ENCODE assay signal across 10 mouse cellular contexts in the genomic region with DNA sequence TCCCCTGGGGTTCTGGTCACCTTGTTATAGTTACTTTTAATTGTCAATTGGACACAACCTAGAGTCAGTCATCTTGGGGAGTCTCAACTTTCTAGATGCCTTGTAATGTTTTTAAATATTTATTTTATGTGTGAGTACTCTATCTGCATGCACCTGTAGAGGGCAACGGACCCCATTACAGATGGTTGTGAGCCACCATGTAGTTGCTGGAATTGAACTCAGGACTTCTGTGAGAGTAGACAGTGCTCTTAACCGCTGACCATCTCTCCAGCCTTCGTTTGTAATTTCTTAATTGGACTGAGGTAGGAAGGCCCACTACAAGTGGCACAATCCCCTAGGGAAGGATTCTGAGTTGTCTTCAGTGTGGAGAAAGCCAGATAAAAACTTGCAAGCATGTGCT. TPM values are rescaled to one million over a fixed set of nuclear protein-coding genes. Genes with fewer than 3 reads are reported as not detected.
DNase-seq lines count a peak whose midpoint lies in the region; ATAC-seq and TF ChIP-seq lines count a peak whose summit lies in the region.
"Had no signal": no experiment of that assay in that cellular context is flagged by ENCODE, and none has a peak within 500 bp of the region (broad histone marks: within the 10 kb centered on the region; RNA-seq: fewer than 3 reads in every experiment).

No protein-coding gene starts in this region.

- WGBS in heart, embryonic 16.5 days = 75% methylated on average over 3 of the region's 3 CpGs
- WGBS in hindbrain, embryonic 11.5 days = 78% methylated on average over 3 of the region's 3 CpGs
- WGBS in midbrain, embryonic 10.5 days = 84% methylated on average over 3 of the region's 3 CpGs

- peaks cover 7% of the 10 kb centered on the region for H3K4me1 ChIP-seq in heart, embryonic 16.5 days (ENCODE audit: control insufficient read depth, insufficient read depth, low read length)
- H3K4me1 ChIP-seq in MEL (ENCODE audit: control insufficient read depth in 1 of 2, insufficient read depth in 2 of 2, low read length in 2 of 2) = peaks cover 0 to 6% of the 10 kb centered on the region in 2 experiments; a peak in 2 of 4 replicates
- 0 out of 2 replicates have a peak, but pooled peaks cover 2% of the 10 kb centered on the region for H3K4me1 ChIP-seq in hindbrain, embryonic 11.5 days (replicated peaks; ENCODE audit: control insufficient read depth, insufficient read depth, low read length)
- peaks cover 14% of the 10 kb centered on the region for H3K4me1 ChIP-seq in midbrain, embryonic 10.5 days

- ATAC-seq in heart, embryonic 16.5 days (replicated peaks; ENCODE audit: extremely low read depth, insufficient read depth, low FRiP score) = no peak
- no peak for ATAC-seq in hindbrain, embryonic 11.5 days (ENCODE audit: low FRiP score)
- ATAC-seq in frontal cortex, adult (ENCODE audit: low TSS enrichment) = no peak

- peaks cover 2% of the 10 kb centered on the region; the same call in 1 of the 2 replicates for H3K36me3 ChIP-seq in heart, embryonic 16.5 days (ENCODE audit: control insufficient read depth, insufficient read depth)
- peaks cover 0 to 4% of the 10 kb centered on the region in 2 experiments; a peak in 2 of 4 replicates for H3K36me3 ChIP-seq in MEL (ENCODE audit: control insufficient read depth in 1 of 2, insufficient read depth in 2 of 2, low read length in 2 of 2)
- H3K36me3 ChIP-seq in hindbrain, embryonic 11.5 days (ENCODE audit: control insufficient read depth, insufficient read depth, low read length) = no peaks in the 10 kb centered on the region
- H3K36me3 ChIP-seq in midbrain, embryonic 10.5 days = peaks cover 20% of the 10 kb centered on the region

- H3K9me3 ChIP-seq in heart, embryonic 16.5 days (replicated peaks; ENCODE audit: control insufficient read depth, low read length) = no peaks in the 10 kb centered on the region
- no peaks in the 10 kb centered on the region for H3K9me3 ChIP-seq in MEL (replicated peaks; ENCODE audit: insufficient read depth, low read length)
- H3K9me3 ChIP-seq in hindbrain, embryonic 11.5 days (ENCODE audit: control insufficient read depth, low read length) = no peaks in the 10 kb centered on the region
- H3K9me3 ChIP-seq in midbrain, embryonic 10.5 days (replicated peaks) = no peaks in the 10 kb centered on the region

- DNase-seq in heart, adult 18-20 months = no peak
- DNase-seq in MEL (ENCODE audit: low read depth, low spot score) = no peak
- DNase-seq in hindbrain, embryonic 11.5 days (ENCODE audit: low spot score) = no peak
- DNase-seq in midbrain, embryonic 10.5 days (ENCODE audit: low spot score) = no peak
- DNase-seq in cerebellum, postnatal 10 days = no peak
- DNase-seq in adrenal gland, adult 8-10 months = no peak
- DNase-seq: lung, postnatal 14 days; thymus, postnatal 25 days had no signal

- H3K4me3 ChIP-seq in heart, embryonic 16.5 days (ENCODE audit: low read length) = peak overlapping the region; percentile 94
- peak overlapping the region; percentile 68 to 78 for H3K4me3 ChIP-seq in MEL (ENCODE audit: control insufficient read depth in 1 of 2, insufficient read depth in 1 of 2, low read depth in 2 of 2, low read length in 2 of 2)
- peak overlapping the region; percentile 74 for H3K4me3 ChIP-seq in hindbrain, embryonic 11.5 days (ENCODE audit: low read depth, low read length)
- peak overlapping the region; percentile 69 for H3K4me3 ChIP-seq in midbrain, embryonic 10.5 days

- peak overlapping the region; percentile 82 for H3K9ac ChIP-seq in heart, embryonic 16.5 days (ENCODE audit: low read length)
- H3K9ac ChIP-seq in MEL (ENCODE audit: control insufficient read depth, low read depth, low read length, poor library complexity, severe bottlenecking) = peak overlapping the region; percentile 86
- H3K9ac ChIP-seq in hindbrain, embryonic 11.5 days (ENCODE audit: low read depth, low read length) = no peak overlapping the region

- TF ChIP-seq EP300 in MEL (IDR thresholded peaks at IDR 0.05; ENCODE audit: low read depth in 1 of 2, low read length in 2 of 2) = no peak

- H3K4me2 ChIP-seq in heart, embryonic 16.5 days (ENCODE audit: low read depth, low read length) = peak overlapping the region; percentile 97
- peak overlapping the region; percentile 88 for H3K4me2 ChIP-seq in hindbrain, embryonic 11.5 days (replicated peaks; ENCODE audit: low read depth, low read length)

- peaks cover 1% of the 10 kb centered on the region; the same call in 1 of the 2 replicates for H3K79me2 ChIP-seq in MEL (ENCODE audit: control insufficient read depth, insufficient read depth, low read length, poor library complexity)

- no peak overlapping the region for H3K27ac ChIP-seq in heart, embryonic 16.5 days (ENCODE audit: low read length)
- peak overlapping the region; percentile 61 for H3K27ac ChIP-seq in MEL (ENCODE audit: control insufficient read depth, low read depth, low read length)
- no peak overlapping the region for H3K27ac ChIP-seq in hindbrain, embryonic 11.5 days (ENCODE audit: low read depth, low read length)
- peak overlapping the region; percentile 93 for H3K27ac ChIP-seq in midbrain, embryonic 10.5 days (replicated peaks)

- H3K27me3 ChIP-seq in heart, embryonic 16.5 days (ENCODE audit: control insufficient read depth, insufficient read depth, low read length) = no peaks in the 10 kb centered on the region
- peaks cover 0 to 2% of the 10 kb centered on the region in 2 experiments; a peak in 1 of 4 replicates for H3K27me3 ChIP-seq in MEL (ENCODE audit: control insufficient read depth in 1 of 2, insufficient read depth in 2 of 2, low read length in 2 of 2)
- no peaks in the 10 kb centered on the region for H3K27me3 ChIP-seq in hindbrain, embryonic 11.5 days (ENCODE audit: control insufficient read depth, insufficient read depth, low read length)
- H3K27me3 ChIP-seq in midbrain, embryonic 10.5 days (ENCODE audit: low read depth, poor library complexity, severe bottlenecking) = no peaks in the 10 kb centered on the region; the same call in 1 of the 2 replicates

- TF ChIP-seq CTCF in MEL (IDR thresholded peaks at IDR 0.05 in 2 of 3, conservative IDR thresholded peaks at IDR 0.05 in 1 of 3; ENCODE audit: control insufficient read depth in 1 of 3, insufficient read depth in 1 of 3, low read depth in 2 of 3, low read length in 3 of 3, poor library complexity in 1 of 3, severe bottlenecking in 1 of 3) = peak in 1 of 3 experiments; percentile 12; a peak in 1 of 6 replicates

- TF ChIP-seq POLR2A in MEL (IDR thresholded peaks at IDR 0.05; ENCODE audit: control insufficient read depth in 1 of 2, insufficient read depth in 1 of 2, low read depth in 1 of 2, low read length in 2 of 2, poor library complexity in 1 of 2) = no peak

- TF ChIP-seq RAD21 in MEL (IDR thresholded peaks at IDR 0.05; ENCODE audit: low read depth, low read length) = no peak

RNA-seq across cellular contexts. Expression of a gene that starts 1.2 kb away (rescaled TPM):
- polyA plus RNA-seq in heart, embryonic 16.5 days (2015; fragmentation: Nextera tagmentation; extraction: Ambion mirVana) = 50.8 and 57.2 TPM in 2 replicates
- total RNA-seq in heart, adult 18-20 months (2021) = under 1 TPM; 0.42 to 0.46 TPM
- 23.5 and 23.7 TPM in 2 replicates for total RNA-seq in MEL (2012; rRNA removed)
- 10 to 100 TPM in 1 of 2 experiments, not detected in 1; 56.3 TPM for polyA plus RNA-seq in MEL (2012; ENCODE audit: insufficient read depth in 1 of 2, insufficient read length in 2 of 2, low read depth in 1 of 2, low replicate concordance in 2 of 2, missing spikeins in 1 of 2)
- 76.2 and 78.1 TPM in 2 replicates for polyA plus RNA-seq in hindbrain, embryonic 11.5 days (2014; fragmentation: Nextera tagmentation; extraction: Ambion mirVana)
- polyA plus RNA-seq in midbrain, embryonic 10.5 days (2016; fragmentation: Nextera tagmentation; extraction: Ambion mirVana) = 94.9 and 102 TPM in 2 replicates
- total RNA-seq in adrenal gland, adult 8-10 months (2022) = 1 to 10 TPM in 3 of 4 experiments, under 1 TPM in 1; 0.87 to 3.8 (median 1.8) TPM

RNA-seq across cellular contexts. Expression of a gene that starts 8.9 kb away (rescaled TPM):
- polyA plus RNA-seq in heart, embryonic 16.5 days (2015; fragmentation: Nextera tagmentation; extraction: Ambion mirVana) = not detected in 2 replicates
- total RNA-seq in heart, adult 18-20 months (2021) = not detected
- not detected in 2 replicates for total RNA-seq in MEL (2012; rRNA removed)
- not detected for polyA plus RNA-seq in MEL (2012; ENCODE audit: insufficient read depth in 1 of 2, insufficient read length in 2 of 2, low read depth in 1 of 2, low replicate concordance in 2 of 2, missing spikeins in 1 of 2)
- polyA plus RNA-seq in hindbrain, embryonic 11.5 days (2014; fragmentation: Nextera tagmentation; extraction: Ambion mirVana) = 0.86 and 1.6 TPM in 2 replicates
- 0.15 and 0.36 TPM in 2 replicates for polyA plus RNA-seq in midbrain, embryonic 10.5 days (2016; fragmentation: Nextera tagmentation; extraction: Ambion mirVana)
- total RNA-seq in adrenal gland, adult 8-10 months (2022) = under 1 TPM; 0.35 to 0.62 (median 0.39) TPM

RNA-seq across cellular contexts. Expression of a gene that starts 19.1 kb away (rescaled TPM):
- polyA plus RNA-seq in heart, embryonic 16.5 days (2015; fragmentation: Nextera tagmentation; extraction: Ambion mirVana) = 0.18 TPM in 1 of 2 replicates, not detected in the other
- total RNA-seq in heart, adult 18-20 months (2021) = 1 to 10 TPM in 1 of 2 experiments, under 1 TPM in 1; 0.35 to 2.2 TPM
- 1.5 TPM in 2 replicates for total RNA-seq in MEL (2012; rRNA removed)
- polyA plus RNA-seq in MEL (2012; ENCODE audit: insufficient read depth in 1 of 2, insufficient read length in 2 of 2, low read depth in 1 of 2, low replicate concordance in 2 of 2, missing spikeins in 1 of 2) = under 1 TPM in 1 of 2 experiments, not detected in 1; 0.63 TPM
- 0.35 and 0.62 TPM in 2 replicates for polyA plus RNA-seq in hindbrain, embryonic 11.5 days (2014; fragmentation: Nextera tagmentation; extraction: Ambion mirVana)
- 0.07 TPM in 1 of 2 replicates, not detected in the other for polyA plus RNA-seq in midbrain, embryonic 10.5 days (2016; fragmentation: Nextera tagmentation; extraction: Ambion mirVana)
- total RNA-seq in adrenal gland, adult 8-10 months (2022) = under 1 TPM in 2 of 4 experiments, not detected in 2; 0.45 to 0.92 TPM

RNA-seq across cellular contexts. Expression of a gene that starts 30.7 kb away (rescaled TPM):
- polyA plus RNA-seq in heart, embryonic 16.5 days (2015; fragmentation: Nextera tagmentation; extraction: Ambion mirVana) = 0.15 and 0.32 TPM in 2 replicates
- under 1 TPM in 1 of 2 experiments, not detected in 1; 0.21 TPM for total RNA-seq in heart, adult 18-20 months (2021)
- total RNA-seq in MEL (2012; rRNA removed) = not detected in 2 replicates
- under 1 TPM in 1 of 2 experiments, not detected in 1; 0.10 TPM for polyA plus RNA-seq in MEL (2012; ENCODE audit: insufficient read depth in 1 of 2, insufficient read length in 2 of 2, low read depth in 1 of 2, low replicate concordance in 2 of 2, missing spikeins in 1 of 2)
- 1.0 and 1.9 TPM in 2 replicates for polyA plus RNA-seq in hindbrain, embryonic 11.5 days (2014; fragmentation: Nextera tagmentation; extraction: Ambion mirVana)
- 0.16 and 0.52 TPM in 2 replicates for polyA plus RNA-seq in midbrain, embryonic 10.5 days (2016; fragmentation: Nextera tagmentation; extraction: Ambion mirVana)
- under 1 TPM in 3 of 4 experiments, not detected in 1; 0.14 to 0.24 (median 0.17) TPM for total RNA-seq in adrenal gland, adult 8-10 months (2022)

RNA-seq across cellular contexts. Expression of a gene that starts 31.4 kb away (rescaled TPM):
- 3.9 and 4.1 TPM in 2 replicates for polyA plus RNA-seq in heart, embryonic 16.5 days (2015; fragmentation: Nextera tagmentation; extraction: Ambion mirVana)
- total RNA-seq in heart, adult 18-20 months (2021) = 1 to 10 TPM in 1 of 2 experiments, under 1 TPM in 1; 0.62 to 1.1 TPM
- not detected in 2 replicates for total RNA-seq in MEL (2012; rRNA removed)
- polyA plus RNA-seq in MEL (2012; ENCODE audit: insufficient read depth in 1 of 2, insufficient read length in 2 of 2, low read depth in 1 of 2, low replicate concordance in 2 of 2, missing spikeins in 1 of 2) = not detected
- polyA plus RNA-seq in hindbrain, embryonic 11.5 days (2014; fragmentation: Nextera tagmentation; extraction: Ambion mirVana) = 146 and 150 TPM in 2 replicates
- 83.4 and 109 TPM in 2 replicates for polyA plus RNA-seq in midbrain, embryonic 10.5 days (2016; fragmentation: Nextera tagmentation; extraction: Ambion mirVana)
- 1 to 10 TPM; 3.0 to 6.9 (median 3.5) TPM for total RNA-seq in adrenal gland, adult 8-10 months (2022)

Comparison
In these comparisons a context has a peak if more than half of its experiments do, and no peak if none do; other contexts are left out.
1. H3K27ac ChIP-seq: peak in MEL (single experiment) and midbrain, embryonic 10.5 days (single experiment); none in heart, embryonic 16.5 days (single experiment) and hindbrain, embryonic 11.5 days (single experiment).
2. Peak in every context shown above with its lines, with median percentiles within 50 percentile points of each other: H3K4me3 ChIP-seq.